Mouse (Mus musculus) midbrain, embryonic 12.5 days (tissue): ENCODE measurements around the gene Ebf1. TPM values are rescaled to one million over a fixed set of nuclear protein-coding genes. Genes with fewer than 3 reads are reported as not detected.

Experiments
- ATAC-seq: fragments of 200-750 bp; cut with Nextera tagmentation; 2 replicates; pipeline ENCODE4 v1.8.0; 2017; ENCODE audit warnings: low read depth, moderate TSS enrichment, moderate library complexity; ENCODE audit not compliant: low FRiP score
- H3K27ac ChIP-seq: fragments of 300-500 bp; sonication (generic); replicated peaks from 2 replicates; pipeline ENCODE4 v1.5.1; 2016; ENCODE audit warnings: mild to moderate bottlenecking
- H3K27me3 ChIP-seq: fragments of 300-500 bp; sonication (generic); 2 replicates; pipeline ENCODE4 v1.6.1; 2016; ENCODE audit warnings: mild to moderate bottlenecking
- H3K36me3 ChIP-seq: fragments of 300-500 bp; sonication (generic); 2 replicates; pipeline ENCODE4 v1.6.1; 2016
- H3K4me1 ChIP-seq: fragments of 300-500 bp; sonication (generic); 2 replicates; pipeline ENCODE4 v1.6.1; 2016
- H3K4me2 ChIP-seq: fragments of 300-500 bp; sonication (generic); replicated peaks from 2 replicates; pipeline ENCODE4 v1.6.1; 2016; ENCODE audit warnings: mild to moderate bottlenecking, moderate library complexity
- H3K4me3 ChIP-seq: fragments of 300-500 bp; sonication (generic); 2 replicates; pipeline ENCODE4 v1.5.1; 2016; ENCODE audit warnings: mild to moderate bottlenecking
- H3K9ac ChIP-seq: fragments of 300-500 bp; sonication (generic); replicated peaks from 2 replicates; pipeline ENCODE4 v1.6.1; 2016; ENCODE audit warnings: mild to moderate bottlenecking, moderate library complexity
- H3K9me3 ChIP-seq: fragments of 300-500 bp; sonication (generic); 2 replicates; pipeline ENCODE4 v1.6.1; 2016; ENCODE audit warnings: mild to moderate bottlenecking
- WGBS: fragments of 180-500 bp; shearing (Covaris S2); methylation state at CpG from one replicate; pipeline ENCODE4 v1.1.7; 2016; 5-methylcytosine and 5-hydroxymethylcytosine counted together
- polyA plus RNA-seq: library from polyadenylated mRNA; unstranded; fragments of >200 nt; fragmentation: Nextera tagmentation; extraction: Ambion mirVana; gene quantifications from 2 replicates; pipeline ENCODE4 v1.2.1, GENCODE M21; 2016

The Ebf1 gene
- polyA plus RNA-seq, 1 experiment from 2014 or later, result 89.6 TPM

DNA sequence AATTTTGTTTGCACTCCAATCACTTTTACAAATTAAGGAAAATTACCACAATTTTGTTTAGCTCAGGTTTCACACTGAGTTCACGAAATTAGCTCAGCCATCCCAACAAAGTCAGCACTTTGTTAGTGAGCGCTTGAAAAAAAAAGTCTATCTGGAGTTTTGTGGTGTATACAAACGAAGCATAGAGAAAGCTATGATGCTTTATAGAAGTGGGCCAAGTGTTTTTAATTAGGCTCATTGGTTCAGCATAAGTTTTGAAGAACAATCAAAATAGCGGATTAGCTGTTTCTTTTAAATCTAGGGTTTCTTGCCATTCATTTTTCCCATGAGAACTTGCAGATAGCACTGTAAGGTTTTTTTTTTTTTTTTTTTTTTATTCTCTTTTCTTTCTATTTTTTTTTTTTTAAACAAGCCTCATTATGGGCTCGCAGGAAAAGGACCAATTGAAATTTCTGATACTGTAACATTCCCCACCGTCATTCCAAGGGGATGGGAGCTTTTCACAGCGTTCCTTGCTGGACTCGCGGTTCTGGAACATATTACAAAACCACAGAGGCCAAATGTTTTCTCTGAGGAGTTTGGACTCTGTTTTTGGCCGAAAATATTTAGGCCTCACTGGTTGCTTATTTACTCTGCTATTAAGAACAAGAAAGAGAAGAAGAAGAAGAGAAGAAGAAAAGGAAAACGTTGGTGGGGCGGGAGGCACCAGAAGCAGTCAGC is 308.8 kb downstream of the Ebf1 start:
- H3K36me3 ChIP-seq, result 0 out of 2 replicates have a peak, but pooled peaks cover 3% of the 10 kb centered on the region
- no peaks in the 10 kb centered on the region for H3K4me1 ChIP-seq
- no peaks in the 10 kb centered on the region for H3K27me3 ChIP-seq
- 82% methylated on average over 12 of the region's 12 CpGs for WGBS
- no peak overlapping the region for H3K9ac ChIP-seq
- no peak overlapping the region for H3K27ac ChIP-seq
- H3K4me3 ChIP-seq, result no peak overlapping the region
- no peaks in the 10 kb centered on the region for H3K9me3 ChIP-seq
- ATAC-seq, result no peak
- H3K4me2 ChIP-seq, result no peak overlapping the region

DNA sequence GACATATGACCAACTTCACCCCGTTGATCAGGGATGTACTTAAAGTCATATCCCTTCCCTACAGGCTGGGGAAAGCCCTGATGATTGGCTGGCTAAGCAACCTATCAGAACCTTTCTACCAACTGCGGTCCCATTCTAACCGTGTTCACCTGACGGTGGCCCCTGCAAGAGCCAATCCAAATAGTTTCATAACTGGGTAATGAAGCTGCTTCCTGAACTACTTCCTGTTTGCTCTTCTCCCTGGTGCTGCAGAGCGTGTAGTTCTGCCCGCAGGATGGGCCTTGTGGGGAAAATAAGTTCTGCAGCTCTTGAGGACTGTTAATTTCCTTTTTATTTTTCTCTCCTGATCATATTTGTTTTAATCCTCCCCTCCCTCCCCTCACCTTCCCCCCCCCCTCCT is 311.3 kb downstream of the Ebf1 start:
- Histone ChIP-seq H3K27me3 (no peaks in the 10 kb centered on the region), H3K9ac (no peak overlapping the region), H3K27ac (no peak overlapping the region), H3K4me1 (no peaks in the 10 kb centered on the region), H3K4me2 (no peak overlapping the region), H3K4me3 (no peak overlapping the region), H3K9me3 (no peaks in the 10 kb centered on the region), H3K36me3 (0 out of 2 replicates have a peak, but pooled peaks cover 3% of the 10 kb centered on the region)
- no peak for ATAC-seq
- WGBS, result 91% methylated on average over 6 of the region's 6 CpGs

DNA sequence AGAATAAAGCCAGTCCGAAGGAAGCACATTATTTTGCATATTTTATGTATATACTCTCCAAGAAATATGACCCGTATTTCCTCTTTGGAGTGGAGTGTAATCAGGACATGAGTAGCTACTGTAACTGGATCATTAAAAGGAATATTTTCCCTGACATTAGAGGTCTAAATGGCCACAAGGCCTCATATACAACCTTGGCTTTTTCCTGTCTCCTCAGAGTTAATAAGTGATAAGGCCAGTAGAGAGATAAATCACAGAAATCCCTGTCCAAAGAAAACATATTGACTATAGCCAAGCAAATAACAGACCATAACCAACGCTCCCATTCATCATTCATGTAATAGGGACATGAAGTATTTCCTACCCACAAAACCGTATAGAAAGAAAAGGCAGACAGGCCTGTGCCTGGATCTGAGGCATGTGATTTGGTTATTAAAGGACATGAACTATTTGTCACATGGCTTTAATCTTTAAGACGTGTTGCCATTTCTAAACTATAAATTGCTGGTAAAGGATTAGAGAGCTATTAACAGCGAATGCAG is 315.9 kb downstream of the Ebf1 start:
- ATAC-seq, result no peak
- H3K27ac ChIP-seq, result no peak overlapping the region
- no peaks in the 10 kb centered on the region for H3K27me3 ChIP-seq
- H3K36me3 ChIP-seq, result 0 out of 2 replicates have a peak, but pooled peaks cover 3% of the 10 kb centered on the region
- no peaks in the 10 kb centered on the region for H3K9me3 ChIP-seq
- no peaks in the 10 kb centered on the region for H3K4me1 ChIP-seq
- H3K4me2 ChIP-seq, result no peak overlapping the region
- H3K9ac ChIP-seq, result no peak overlapping the region
- H3K4me3 ChIP-seq, result no peak overlapping the region
- 85% methylated on average over 6 of the region's 6 CpGs for WGBS

DNA sequence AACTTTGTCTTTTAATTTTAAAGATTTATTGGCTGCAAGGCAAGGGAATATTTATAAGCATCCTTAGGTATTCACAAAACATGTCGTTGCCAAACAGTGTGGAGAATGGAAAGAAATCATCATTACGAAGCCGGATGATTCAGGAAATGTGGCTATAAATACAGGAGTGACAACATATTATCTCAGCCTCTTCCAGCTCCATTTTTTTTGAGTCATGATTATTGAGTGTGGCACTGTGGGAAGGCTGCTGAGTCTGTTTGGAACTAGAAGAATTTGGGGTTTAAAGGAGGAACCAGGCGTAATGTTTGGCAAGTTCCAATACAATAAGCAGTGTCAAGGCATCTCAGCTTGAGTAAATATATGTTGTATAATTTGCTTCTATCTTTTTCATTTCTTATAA is 326.7 kb downstream of the Ebf1 start:
- Histone ChIP-seq H3K36me3 (no peaks in the 10 kb centered on the region), H3K4me1 (no peaks in the 10 kb centered on the region), H3K4me3 (no peak overlapping the region), H3K4me2 (no peak overlapping the region), H3K27me3 (no peaks in the 10 kb centered on the region), H3K9me3 (no peaks in the 10 kb centered on the region), H3K27ac (no peak overlapping the region), H3K9ac (no peak overlapping the region)
- ATAC-seq, result no peak
- WGBS, result 89% methylated on average over 4 of the region's 4 CpGs

DNA sequence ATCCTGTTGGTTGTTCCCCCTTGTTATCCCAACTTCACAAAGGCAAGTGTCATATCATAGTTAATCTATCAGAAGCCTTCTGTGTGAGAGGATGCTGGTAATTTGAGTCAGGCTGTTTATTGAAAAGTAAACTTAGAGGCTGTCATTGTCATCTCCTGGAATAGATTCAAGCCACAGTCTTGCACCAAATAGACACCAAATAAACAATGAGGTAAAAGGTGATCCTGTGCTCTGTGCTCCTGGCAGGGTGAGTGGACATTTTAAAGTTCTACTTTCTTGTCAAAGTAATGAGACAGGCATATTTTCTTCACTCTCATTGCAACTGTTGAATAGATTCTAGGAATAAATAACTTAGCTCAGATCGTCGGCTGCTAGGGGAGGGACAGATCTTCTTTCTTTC is 327.3 kb downstream of the Ebf1 start:
- no peaks in the 10 kb centered on the region for H3K4me1 ChIP-seq
- no peak overlapping the region for H3K4me3 ChIP-seq
- H3K9ac ChIP-seq, result no peak overlapping the region
- WGBS, result 90% methylated on average over 2 of the region's 2 CpGs
- H3K36me3 ChIP-seq, result no peaks in the 10 kb centered on the region
- no peak for ATAC-seq
- no peak overlapping the region for H3K27ac ChIP-seq
- H3K4me2 ChIP-seq, result no peak overlapping the region
- H3K27me3 ChIP-seq, result no peaks in the 10 kb centered on the region
- no peaks in the 10 kb centered on the region for H3K9me3 ChIP-seq

DNA sequence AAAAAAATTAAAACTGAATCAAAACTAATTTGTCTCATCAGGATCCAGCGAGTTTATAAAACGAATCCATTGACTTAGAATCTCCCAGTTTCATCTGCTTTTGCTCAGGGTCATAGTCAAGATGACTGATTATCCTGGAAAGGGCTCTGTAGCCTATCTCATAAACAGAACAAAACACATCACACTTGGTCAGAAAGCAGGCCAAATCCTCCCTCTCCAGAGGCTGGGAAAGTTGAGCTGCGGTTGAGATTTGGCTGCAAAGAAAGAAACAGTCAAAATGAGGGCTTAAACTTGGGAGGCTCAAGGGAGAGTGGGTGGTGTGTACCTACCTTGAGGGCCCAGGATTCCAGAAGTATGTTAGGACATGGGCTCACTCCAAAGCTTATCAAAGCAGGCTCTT is 329.5 kb downstream of the Ebf1 start:
- Histone ChIP-seq H3K4me3 (no peak overlapping the region), H3K4me2 (no peak overlapping the region), H3K9me3 (no peaks in the 10 kb centered on the region), H3K4me1 (no peaks in the 10 kb centered on the region), H3K9ac (no peak overlapping the region), H3K27me3 (no peaks in the 10 kb centered on the region), H3K27ac (no peak overlapping the region), H3K36me3 (no peaks in the 10 kb centered on the region)
- no peak for ATAC-seq
- 91% methylated on average over 3 of the region's 3 CpGs for WGBS

DNA sequence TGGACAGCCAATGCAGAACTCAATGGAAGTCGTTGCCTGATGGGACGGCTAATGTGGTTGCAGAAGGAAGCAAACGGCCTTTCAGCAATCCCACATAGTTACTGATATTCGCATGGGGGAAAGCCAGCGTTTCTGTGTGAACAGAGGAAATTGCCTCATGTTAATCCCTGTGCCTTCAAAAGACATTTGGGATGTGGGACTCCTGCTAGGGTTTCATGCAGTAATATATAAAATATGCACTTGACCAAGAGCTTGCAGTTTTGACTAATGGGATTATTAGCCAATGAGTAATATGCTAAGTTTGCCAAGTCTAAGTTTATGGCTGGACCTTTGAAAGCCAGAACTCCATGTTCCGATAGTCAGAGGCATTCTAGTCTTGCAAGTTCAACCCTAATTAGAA is 331.4 kb downstream of the Ebf1 start:
- 87% methylated on average over 6 of the region's 6 CpGs for WGBS
- no peak for ATAC-seq
- Histone ChIP-seq H3K27me3 (no peaks in the 10 kb centered on the region), H3K4me2 (no peak overlapping the region), H3K9ac (no peak overlapping the region), H3K9me3 (no peaks in the 10 kb centered on the region), H3K36me3 (no peaks in the 10 kb centered on the region), H3K27ac (no peak overlapping the region), H3K4me3 (no peak overlapping the region), H3K4me1 (no peaks in the 10 kb centered on the region)

DNA sequence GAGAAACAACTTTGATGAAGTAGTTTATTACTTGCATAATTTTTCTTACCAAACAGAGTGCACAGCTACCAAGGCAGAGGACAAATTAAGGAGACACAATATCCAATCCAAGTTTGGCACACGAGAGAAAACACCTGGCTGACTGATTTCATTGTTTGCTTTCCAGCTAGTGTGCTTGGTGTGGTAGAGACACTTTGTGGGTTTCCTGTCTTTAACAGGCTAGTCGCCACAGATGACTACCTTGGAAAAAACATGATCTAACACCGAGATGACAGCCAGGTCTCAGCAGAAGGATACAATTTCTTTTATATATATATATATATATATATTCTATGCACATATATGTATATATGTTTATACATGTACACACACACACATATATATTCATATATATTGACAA is 332.0 kb downstream of the Ebf1 start:
- Histone ChIP-seq H3K9me3 (no peaks in the 10 kb centered on the region), H3K36me3 (no peaks in the 10 kb centered on the region), H3K27ac (no peak overlapping the region), H3K9ac (no peak overlapping the region), H3K4me2 (no peak overlapping the region), H3K4me3 (no peak overlapping the region), H3K27me3 (no peaks in the 10 kb centered on the region), H3K4me1 (no peaks in the 10 kb centered on the region)
- no peak for ATAC-seq
- WGBS, result 84% methylated on average over 3 of the region's 3 CpGs

DNA sequence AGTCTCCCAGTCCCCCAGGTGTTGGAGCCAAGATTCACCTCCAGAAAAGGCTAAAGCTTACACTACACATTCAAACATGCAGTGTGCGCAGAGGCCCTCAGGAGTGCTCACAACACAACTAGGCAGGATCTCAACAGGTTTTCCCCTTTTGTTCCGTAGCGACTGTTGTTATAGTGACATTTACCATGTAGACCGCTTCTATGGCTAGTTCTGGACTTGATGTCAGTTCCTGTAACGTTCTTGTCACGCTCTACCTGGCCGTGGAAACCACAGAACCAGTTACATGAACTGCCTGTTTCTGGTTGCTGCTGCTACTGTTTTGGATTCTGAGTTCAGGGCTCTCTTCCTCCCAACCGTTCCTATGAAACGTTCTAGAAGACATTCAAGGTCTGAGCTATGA is 333.2 kb downstream of the Ebf1 start:
- Histone ChIP-seq H3K4me2 (no peak overlapping the region), H3K4me3 (no peak overlapping the region), H3K27me3 (no peaks in the 10 kb centered on the region), H3K4me1 (no peaks in the 10 kb centered on the region), H3K9me3 (no peaks in the 10 kb centered on the region), H3K9ac (no peak overlapping the region), H3K36me3 (no peaks in the 10 kb centered on the region), H3K27ac (no peak overlapping the region)
- no peak for ATAC-seq
- WGBS, result 92% methylated on average over 9 of the region's 9 CpGs

DNA sequence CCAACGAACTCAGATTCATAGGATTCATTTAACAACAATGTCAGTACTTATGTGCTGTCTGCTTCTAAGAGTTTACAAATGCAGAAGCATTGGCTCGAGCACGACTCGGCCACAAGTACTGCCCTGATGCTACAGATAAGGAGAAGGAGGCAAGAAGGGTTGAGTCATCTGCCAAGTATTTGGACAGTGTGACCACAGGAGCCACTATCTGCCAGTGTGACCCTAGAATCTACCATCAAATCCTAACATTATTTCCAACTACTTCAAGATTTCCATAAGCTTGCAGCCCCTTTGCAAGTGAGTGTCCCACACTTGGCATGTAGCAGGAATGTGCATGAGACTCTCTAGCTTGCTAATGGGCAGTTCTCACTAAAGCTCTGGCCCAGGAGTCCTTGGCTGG is 334.4 kb downstream of the Ebf1 start:
- Histone ChIP-seq H3K4me3 (no peak overlapping the region), H3K4me1 (no peaks in the 10 kb centered on the region), H3K9ac (no peak overlapping the region), H3K9me3 (no peaks in the 10 kb centered on the region), H3K27ac (no peak overlapping the region), H3K4me2 (no peak overlapping the region), H3K27me3 (no peaks in the 10 kb centered on the region), H3K36me3 (no peaks in the 10 kb centered on the region)
- no peak for ATAC-seq
- 92% methylated on average over 4 of the region's 4 CpGs for WGBS

DNA sequence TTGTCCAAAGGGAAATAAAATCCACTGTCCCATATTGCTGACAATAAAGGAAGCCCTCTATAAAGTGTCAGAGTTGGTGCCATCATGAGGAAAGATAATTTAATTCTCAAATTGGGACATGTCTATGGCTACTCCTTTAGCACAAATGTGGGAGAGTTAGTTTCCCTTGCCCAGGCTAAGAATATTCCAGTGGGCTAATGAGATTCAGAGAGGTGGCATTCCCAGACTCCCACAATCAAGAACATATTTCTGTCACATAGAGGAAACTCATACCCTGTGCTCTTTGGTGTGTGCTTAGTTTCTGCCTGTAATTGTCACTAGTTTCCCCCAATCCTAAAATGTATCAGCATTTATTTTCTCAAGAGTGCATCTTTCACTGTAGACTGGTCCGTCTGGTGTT is 336.2 kb downstream of the Ebf1 start:
- Histone ChIP-seq H3K4me1 (no peaks in the 10 kb centered on the region), H3K4me2 (no peak overlapping the region), H3K27me3 (no peaks in the 10 kb centered on the region), H3K36me3 (no peaks in the 10 kb centered on the region), H3K27ac (no peak overlapping the region; the same call in 1 of the 2 replicates), H3K9ac (no peak overlapping the region), H3K4me3 (no peak overlapping the region), H3K9me3 (no peaks in the 10 kb centered on the region)
- no peak for ATAC-seq
- 74% methylated on average over 1 of the region's 1 CpGs for WGBS

DNA sequence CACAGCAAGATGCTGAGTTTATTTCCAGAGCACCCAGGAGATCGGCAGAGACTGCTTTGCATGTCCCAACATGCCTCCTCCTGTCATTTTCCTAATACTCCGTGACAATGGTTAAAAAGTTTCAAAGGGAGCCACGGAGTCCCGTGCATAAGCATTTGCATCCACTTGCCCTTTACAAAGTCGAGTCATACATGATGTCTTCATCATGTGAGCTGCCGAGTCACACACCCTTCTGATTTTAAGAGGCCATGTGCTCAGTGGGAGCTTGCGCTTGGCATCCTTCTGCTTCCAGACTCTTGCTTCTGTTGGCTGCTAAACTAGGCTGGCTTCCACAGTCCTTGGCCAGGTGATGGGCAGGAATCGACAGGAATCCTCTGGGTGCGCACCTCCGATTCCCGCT is 336.7 kb downstream of the Ebf1 start:
- WGBS, result 73% methylated on average over 11 of the region's 11 CpGs
- H3K36me3 ChIP-seq, result no peaks in the 10 kb centered on the region
- H3K27me3 ChIP-seq, result no peaks in the 10 kb centered on the region
- no peaks in the 10 kb centered on the region for H3K9me3 ChIP-seq
- H3K27ac ChIP-seq, result no peak overlapping the region
- ATAC-seq, result no peak
- no peak overlapping the region for H3K9ac ChIP-seq
- no peak overlapping the region for H3K4me3 ChIP-seq
- H3K4me2 ChIP-seq, result no peak overlapping the region
- H3K4me1 ChIP-seq, result no peaks in the 10 kb centered on the region

DNA sequence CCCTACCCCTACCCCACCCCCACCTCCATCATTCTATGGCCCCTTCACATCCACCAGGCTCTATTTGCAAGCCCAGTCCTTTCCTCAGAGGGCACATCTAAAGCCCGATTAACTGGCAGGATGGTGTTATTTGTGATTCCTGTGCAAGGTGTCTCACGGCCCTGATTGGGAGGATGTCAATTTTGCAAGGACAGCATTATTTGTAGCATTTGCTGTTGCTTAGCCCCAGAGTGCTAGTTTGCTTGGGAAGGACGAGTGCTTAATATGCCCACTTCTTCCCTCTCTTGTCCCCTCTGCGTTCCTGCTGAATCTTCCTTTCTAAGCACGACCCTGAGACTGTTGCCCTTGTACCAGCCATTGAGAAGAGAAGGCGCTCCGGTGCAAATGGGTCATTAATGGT is 337.2 kb downstream of the Ebf1 start:
- Histone ChIP-seq H3K9ac (no peak overlapping the region), H3K36me3 (no peaks in the 10 kb centered on the region), H3K27ac (no peak overlapping the region), H3K27me3 (no peaks in the 10 kb centered on the region), H3K4me3 (no peak overlapping the region), H3K4me1 (no peaks in the 10 kb centered on the region), H3K9me3 (no peaks in the 10 kb centered on the region), H3K4me2 (no peak overlapping the region)
- WGBS, result 83% methylated on average over 7 of the region's 7 CpGs
- ATAC-seq, result no peak
